Mouse (Mus musculus): ENCODE measurements around the gene Duoxa1.

- TF ChIP-seq POLR2A (IDR thresholded peaks at IDR 0.05; ENCODE audit: insufficient read depth, low read length), result no peak
- no peak for TF ChIP-seq EP300 (IDR thresholded peaks at IDR 0.05; ENCODE audit: insufficient read depth, low read depth, low read length)
- no peak for TF ChIP-seq CTCF (IDR thresholded peaks at IDR 0.05; ENCODE audit: low read depth, low read length)
Measured at GRCm38 (mm10) chr2:122332222-122332621, 18.7 kb upstream of the Duoxa1 start.
